Mouse (Mus musculus) ES-Bruce4 (cell line): Measurements from ENCODE around the gene Rasgrp4. TPM values are rescaled to one million over a fixed set of nuclear protein-coding genes. Genes with fewer than 3 reads are reported as not detected.
"Not testable (repeated sequence)": the region's sequence is repeated elsewhere in the genome, so short reads cannot be mapped to it uniquely, and the experiment has no call there.

Source experiments
- H3K27ac ChIP-seq: 2 replicates; pipeline ENCODE4 v1.5.1; 2012; ENCODE audit warnings: low read length, inconsistent platforms; ENCODE audit not compliant: insufficient read depth
- H3K27me3 ChIP-seq: 2 replicates; pipeline ENCODE4 v1.6.1; 2012; ENCODE audit warnings: mild to moderate bottlenecking, low read length, inconsistent platforms; ENCODE audit not compliant: control insufficient read depth, poor library complexity, insufficient read depth, severe bottlenecking
- H3K36me3 ChIP-seq: 2 replicates; pipeline ENCODE4 v1.6.1; 2012; ENCODE audit warnings: inconsistent platforms, mild to moderate bottlenecking, low read length, moderate library complexity; ENCODE audit not compliant: control insufficient read depth, poor library complexity, insufficient read depth, severe bottlenecking
- H3K4me1 ChIP-seq: one replicate; pipeline ENCODE4 v1.8.1; 2011; ENCODE audit warnings: low read length; ENCODE audit not compliant: control insufficient read depth, insufficient read depth
- H3K4me3 ChIP-seq: 2 replicates; pipeline ENCODE4 v1.5.1; 2011; ENCODE audit warnings: low read depth, mild to moderate bottlenecking, low read length
- H3K9ac ChIP-seq: 2 replicates; pipeline ENCODE4 v1.6.1; 2012; ENCODE audit warnings: low read depth, mild to moderate bottlenecking, inconsistent platforms; ENCODE audit not compliant: poor library complexity, severe bottlenecking
- H3K9me3 ChIP-seq: replicated peaks from 2 replicates; pipeline ENCODE4 v1.6.1; 2012; ENCODE audit warnings: mild to moderate bottlenecking, low read length, inconsistent platforms; ENCODE audit not compliant: control insufficient read depth, poor library complexity, insufficient read depth, severe bottlenecking
- CTCF ChIP-seq: IDR thresholded peaks from one replicate; pipeline ENCODE4 v1.8.1; 2011; ENCODE audit warnings: low read depth, low read length
- EP300 ChIP-seq: IDR thresholded peaks from 2 replicates; pipeline ENCODE4 v1.6.1; 2011; ENCODE audit warnings: low read depth, low read length; ENCODE audit not compliant: insufficient read depth
- POLR2A ChIP-seq: IDR thresholded peaks from one replicate; pipeline ENCODE4 v1.8.1; 2011; ENCODE audit warnings: low read length; ENCODE audit not compliant: insufficient read depth
- polyA plus RNA-seq: library from polyadenylated mRNA; stranded (reverse); fragments of >200 nt; gene quantifications from 2 replicates; pipeline ENCODE4 v1.2.4, GENCODE M21; 2011; ENCODE audit warnings: low read depth; ENCODE audit not compliant: missing spikeins, insufficient read depth, insufficient read length

Gene Rasgrp4
- polyA plus RNA-seq, 1 experiment, result 23.0 TPM

DNA sequence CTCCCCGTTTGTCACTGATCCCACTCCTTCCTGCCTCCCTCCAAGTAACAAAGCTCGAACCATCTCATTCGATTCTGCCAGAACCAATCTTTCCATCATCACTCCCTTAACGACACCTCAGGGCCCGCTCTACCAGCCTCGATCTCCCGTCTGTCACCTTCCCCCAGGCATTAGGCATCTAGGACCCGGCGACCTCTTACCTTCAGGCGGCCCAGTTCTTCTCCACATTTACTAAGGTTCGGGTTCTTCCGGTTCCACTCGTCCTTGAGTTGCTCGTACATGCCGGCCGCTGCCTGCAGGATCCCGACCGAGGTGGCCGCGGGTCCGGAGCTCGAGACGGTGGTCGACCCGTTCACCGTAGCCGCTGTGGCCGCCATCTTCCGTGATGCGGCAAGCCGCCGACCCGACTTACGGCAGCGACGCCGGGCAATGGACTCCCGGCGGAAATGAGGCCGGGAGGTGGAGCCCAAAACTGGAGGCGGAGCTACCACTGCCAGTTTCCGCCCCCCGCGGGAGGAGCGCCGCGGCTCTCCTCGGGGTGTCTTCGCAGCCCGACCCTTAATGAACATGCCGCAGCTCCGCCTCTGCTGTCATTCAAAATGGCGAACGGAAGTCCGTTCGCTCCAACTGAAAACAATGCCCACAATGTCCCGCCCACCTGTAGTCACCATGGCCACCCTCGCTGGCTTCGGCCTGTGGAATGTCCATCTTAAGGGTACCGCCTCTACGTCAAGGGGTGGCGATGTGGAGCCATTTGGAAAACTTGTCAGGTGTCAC lies 45.6 kb downstream of the Rasgrp4 start, which contains the start of gene Psmd8:
Gene Psmd8 (minus strand): TSS at position 625 of the 777 bp plus-strand sequence.
- H3K36me3 ChIP-seq, result peaks cover 11% of the 10 kb centered on the region
- peak within 1 kb of the TSS; percentile 90 for H3K4me3 ChIP-seq
- H3K9me3 ChIP-seq, result no peaks in the 10 kb centered on the region
- peak within 1 kb of the TSS; percentile 82 for H3K9ac ChIP-seq
- no peaks in the 10 kb centered on the region for H3K4me1 ChIP-seq
- TF ChIP-seq EP300 (0 out of 2 replicates have a peak, but pooled peaks have one; percentile 21), CTCF (peak; percentile 53), POLR2A (peak; percentile 89)
- no peaks in the 10 kb centered on the region for H3K27me3 ChIP-seq
- H3K27ac ChIP-seq, result no peak within 1 kb of the TSS

DNA sequence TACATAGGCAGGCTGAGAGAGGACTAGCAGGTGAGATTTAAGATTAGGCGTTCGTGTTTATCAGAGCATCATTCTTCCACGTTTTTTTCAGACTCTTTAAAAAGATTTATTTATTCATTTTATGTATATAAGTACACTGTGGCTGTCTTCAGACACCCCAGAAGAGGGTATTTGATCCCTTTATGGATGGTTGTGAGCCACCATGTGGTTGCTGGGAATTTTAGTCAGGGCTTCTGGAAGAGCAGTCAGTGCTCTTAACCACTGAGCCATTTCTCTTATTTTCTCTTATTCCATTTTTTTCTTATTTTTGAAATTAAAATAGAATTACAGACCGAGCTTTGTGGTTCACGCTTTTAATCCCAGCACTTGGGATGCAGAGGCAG lies 46.2 kb downstream of the Rasgrp4 start:
- H3K27ac ChIP-seq, result no peak overlapping the region
- no peak overlapping the region for H3K4me3 ChIP-seq
- no peaks in the 10 kb centered on the region for H3K9me3 ChIP-seq

DNA sequence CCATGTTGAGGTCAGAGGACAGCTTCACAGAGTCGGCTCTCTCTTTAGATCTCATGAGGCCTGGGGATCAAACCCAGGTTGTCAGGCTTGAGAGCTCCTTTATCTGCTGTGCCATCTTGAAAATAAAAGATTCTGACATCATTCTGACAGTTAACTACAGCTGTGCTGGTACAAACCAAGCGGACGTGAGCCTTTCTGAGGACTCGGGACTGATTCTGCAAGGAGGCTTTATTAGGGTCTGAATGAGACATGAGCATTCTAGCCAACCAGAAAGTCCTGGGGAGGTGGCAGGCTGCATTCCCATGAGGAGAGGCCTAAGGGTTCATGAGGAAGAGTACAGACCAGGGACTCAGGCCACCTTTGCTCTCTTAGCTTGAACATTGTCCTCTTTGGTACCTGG lies 46.7 kb downstream of the Rasgrp4 start:
- H3K9me3 ChIP-seq, H3K27me3 ChIP-seq, H3K9ac ChIP-seq, H3K36me3 ChIP-seq, H3K4me1 ChIP-seq, H3K4me3 ChIP-seq, H3K27ac ChIP-seq: not testable (repeated sequence)

More for the DNA sequence above, 46.2 kb downstream of the Rasgrp4 start:
- H3K9ac ChIP-seq, result no peak overlapping the region
- no peaks in the 10 kb centered on the region for H3K4me1 ChIP-seq
- no peaks in the 10 kb centered on the region for H3K27me3 ChIP-seq
- TF ChIP-seq EP300 (no peak), POLR2A (no peak), CTCF (no peak)
- H3K36me3 ChIP-seq, result peaks cover 5% of the 10 kb centered on the region

DNA sequence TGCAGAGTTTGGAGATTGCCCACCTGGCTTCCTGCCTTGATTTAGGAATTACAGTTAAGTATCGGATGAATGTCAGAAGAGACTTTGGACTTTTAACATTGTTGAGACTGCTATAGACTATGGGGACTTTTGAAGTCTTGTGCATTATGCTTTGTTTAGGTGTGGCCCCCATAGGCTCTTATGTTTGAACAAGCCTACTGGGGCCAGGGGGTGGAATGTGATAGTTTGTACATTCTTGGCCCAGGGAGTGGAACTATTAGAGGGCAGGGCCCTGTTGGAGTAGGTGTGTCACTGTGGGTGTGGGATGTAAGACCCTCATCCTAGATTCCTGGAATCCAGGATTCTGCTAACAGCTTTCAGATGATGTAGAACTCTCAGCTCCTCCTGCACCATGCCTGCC lies 59.6 kb downstream of the Rasgrp4 start:
- H3K27me3 ChIP-seq, H3K27ac ChIP-seq, H3K4me3 ChIP-seq, H3K36me3 ChIP-seq, H3K4me1 ChIP-seq, H3K9ac ChIP-seq, H3K9me3 ChIP-seq: not testable (repeated sequence)

DNA sequence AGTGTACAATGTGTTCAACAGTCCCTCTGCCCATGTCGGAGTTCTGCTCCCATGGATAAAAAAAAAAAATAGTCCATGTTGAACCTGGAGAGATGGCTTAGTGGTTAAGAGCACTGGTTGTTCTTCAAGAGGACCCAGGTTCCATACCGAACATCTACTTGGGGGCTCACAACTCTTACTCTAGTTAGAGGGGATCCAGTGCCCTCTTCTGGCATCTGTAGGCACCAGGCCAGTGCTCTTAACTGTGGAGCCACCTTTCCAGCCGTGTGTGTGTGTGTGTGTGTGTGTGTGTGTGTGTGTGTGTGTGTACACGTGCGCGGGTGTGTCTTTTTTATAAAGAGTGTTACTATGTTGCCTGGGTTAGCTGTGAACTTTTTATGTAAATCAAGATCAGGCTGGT lies 67.9 kb downstream of the Rasgrp4 start:
- H3K9me3 ChIP-seq, result no peaks in the 10 kb centered on the region
- H3K9ac ChIP-seq, result no peak overlapping the region
- no peak overlapping the region for H3K27ac ChIP-seq
- H3K36me3 ChIP-seq, result no peaks in the 10 kb centered on the region
- TF ChIP-seq POLR2A (no peak), CTCF (no peak), EP300 (no peak)
- no peak overlapping the region for H3K4me3 ChIP-seq
- no peaks in the 10 kb centered on the region for H3K4me1 ChIP-seq
- no peaks in the 10 kb centered on the region for H3K27me3 ChIP-seq

Other genes starting within 250 kb of the Rasgrp4 start
- 318 and 324 TPM in 2 replicates for gene Actn4, start 172.5 kb upstream of the Rasgrp4 start, polyA plus RNA-seq
- gene Eif3k, start 153.0 kb upstream of the Rasgrp4 start, polyA plus RNA-seq, result 409 and 413 TPM in 2 replicates
- 33.2 and 36.3 TPM in 2 replicates for gene Map4k1, start 152.8 kb upstream of the Rasgrp4 start, polyA plus RNA-seq
- gene Ryr1, start 9.7 kb upstream of the Rasgrp4 start, polyA plus RNA-seq, result 8.4 and 10.3 TPM in 2 replicates
- gene Fam98c, start 21.4 kb downstream of the Rasgrp4 start, polyA plus RNA-seq, result 12.6 and 13.3 TPM in 2 replicates
- gene Ggn, start 35.4 kb downstream of the Rasgrp4 start, polyA plus RNA-seq, result not detected in 2 replicates
- 9.2 and 12.1 TPM in 2 replicates for gene Spred3, start 35.6 kb downstream of the Rasgrp4 start, polyA plus RNA-seq
- 223 and 242 TPM in 2 replicates for gene Psmd8, start 45.9 kb downstream of the Rasgrp4 start, polyA plus RNA-seq
- gene Catsperg1, start 79.2 kb downstream of the Rasgrp4 start, polyA plus RNA-seq, result 27.3 and 31.3 TPM in 2 replicates
- 7.0 and 7.1 TPM in 2 replicates for gene Kcnk6, start 97.7 kb downstream of the Rasgrp4 start, polyA plus RNA-seq
- gene Yif1b, start 103.5 kb downstream of the Rasgrp4 start, polyA plus RNA-seq, result 50.9 and 55.2 TPM in 2 replicates
- gene 2200002D01Rik, start 113.6 kb downstream of the Rasgrp4 start, polyA plus RNA-seq, result 33.6 and 34.1 TPM in 2 replicates
- 264 and 288 TPM in 2 replicates for gene Spint2, start 147.1 kb downstream of the Rasgrp4 start, polyA plus RNA-seq
- 22.1 and 29.1 TPM in 2 replicates for gene Ppp1r14a, start 154.5 kb downstream of the Rasgrp4 start, polyA plus RNA-seq
- gene Dpf1, start 169.1 kb downstream of the Rasgrp4 start, polyA plus RNA-seq, result 5.9 and 6.1 TPM in 2 replicates